Mouse (Mus musculus): ENCODE data around the gene Hoxa9.

Gene Hoxa9

DNA sequence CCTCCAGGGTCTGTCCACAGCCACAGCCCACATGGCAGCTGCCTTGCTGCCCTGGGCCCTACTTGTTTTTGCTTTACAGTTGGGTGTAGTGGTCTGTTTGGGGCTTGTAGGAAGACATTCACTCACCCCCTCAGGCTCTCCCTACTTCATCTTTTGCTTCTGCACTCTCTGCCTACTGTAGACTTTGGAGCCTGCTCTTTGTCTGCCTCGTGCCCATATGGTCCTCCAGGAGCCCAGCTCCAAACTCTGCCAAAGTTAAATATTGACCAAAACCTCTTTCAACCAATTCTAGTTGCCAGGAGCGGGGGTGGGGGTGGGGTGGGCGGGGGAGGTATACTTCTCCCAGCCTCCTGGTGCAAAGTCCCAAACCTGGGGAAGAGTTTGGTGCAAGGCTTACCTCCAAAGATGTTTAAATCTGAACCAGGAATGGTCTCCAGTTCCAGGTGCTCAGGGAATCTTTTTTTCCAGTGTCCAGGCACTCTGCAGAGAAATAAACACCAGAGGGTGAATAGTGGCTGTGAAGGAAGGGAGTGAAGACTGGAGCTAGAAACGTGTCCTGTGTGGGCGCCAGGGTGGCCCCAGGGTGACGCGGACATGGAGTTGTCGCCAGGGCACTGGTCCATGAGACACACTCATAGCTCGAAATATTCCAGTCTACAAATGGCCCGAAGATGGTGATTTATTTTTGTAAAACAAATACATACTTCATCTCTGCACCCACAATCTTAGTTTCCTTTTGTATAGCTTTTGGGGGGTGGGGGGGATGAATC, 47.4 kb downstream of the Hoxa9 start:
- DNase-seq (ENCODE audit: low spot score in 2 of 2) = no peak

DNA sequence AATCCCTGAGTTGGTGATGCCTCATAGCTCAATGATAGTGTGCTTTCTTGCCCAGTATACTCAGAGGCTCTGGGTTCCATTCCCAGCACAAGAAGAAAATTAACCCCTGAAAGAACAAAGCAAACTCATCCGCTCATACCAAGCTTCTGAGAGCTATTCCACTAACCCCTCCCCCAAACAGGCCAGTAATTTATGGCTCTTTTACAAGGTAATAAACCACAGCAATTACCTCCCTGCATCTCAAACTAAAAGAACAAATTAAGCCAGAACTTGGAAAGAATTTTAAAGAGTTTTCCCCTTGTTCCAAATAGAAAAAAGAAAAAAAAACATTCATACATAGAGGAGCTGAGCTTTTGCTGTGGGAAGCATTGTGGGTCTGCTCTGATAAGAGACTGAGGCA, 48.1 kb downstream of the Hoxa9 start:
- no peak for DNase-seq (ENCODE audit: low spot score in 2 of 2)

DNA sequence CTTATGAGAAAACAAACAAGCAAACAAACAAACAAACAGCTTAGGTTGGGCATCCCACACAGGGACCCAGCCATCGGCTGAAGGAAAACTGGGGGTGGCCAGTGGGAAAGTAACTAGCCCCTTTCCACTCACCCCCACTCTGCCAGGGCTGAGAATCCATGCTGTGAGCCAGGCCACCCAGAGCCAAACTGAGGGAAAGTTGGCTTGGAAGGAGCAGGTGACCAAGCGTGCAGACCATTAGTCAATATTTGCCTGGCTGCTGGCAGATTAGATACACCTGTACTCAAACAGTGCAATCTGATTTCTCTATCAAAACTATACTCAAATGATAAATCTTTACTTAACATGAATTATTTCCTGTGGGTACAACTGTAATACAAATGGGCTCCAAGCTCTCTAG, 48.9 kb downstream of the Hoxa9 start:
- DNase-seq (ENCODE audit: low spot score in 2 of 2) = no peak

GRCm38 (mm10) chr6:52180726-52181125, 50.2 kb downstream of the Hoxa9 start:
- no peak for DNase-seq (ENCODE audit: low spot score in 2 of 2)

GRCm38 (mm10) chr6:52180213-52180710, 50.6 kb downstream of the Hoxa9 start:
- DNase-seq (ENCODE audit: low spot score in 2 of 2) = no peak

- no peak for DNase-seq (ENCODE audit: low spot score in 2 of 2)
Observed at GRCm38 (mm10) chr6:52179690-52180089, 51.2 kb downstream of the Hoxa9 start.

GRCm38 (mm10) chr6:52178918-52179665, 51.8 kb downstream of the Hoxa9 start:
- DNase-seq (ENCODE audit: low spot score in 2 of 2) = no peak

DNA sequence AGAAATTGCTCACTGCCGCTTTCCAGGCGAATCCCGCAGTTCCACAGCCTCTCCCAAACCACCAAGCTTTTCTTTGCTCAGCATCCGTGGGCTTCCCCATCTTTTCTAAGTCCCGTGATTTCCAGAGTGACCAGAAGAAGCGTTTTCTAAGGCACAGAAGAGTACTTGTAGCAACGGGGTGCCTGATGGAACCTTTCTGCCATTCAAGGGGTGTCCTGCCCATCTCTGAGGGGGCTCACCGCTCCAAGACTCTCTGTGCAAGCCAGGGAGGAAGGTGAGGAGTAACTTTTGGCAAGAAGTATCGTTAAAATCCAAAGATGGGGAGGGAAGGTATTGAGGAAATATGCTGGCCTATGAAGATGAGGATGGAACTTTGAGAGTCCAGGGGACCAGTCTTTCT, 53.1 kb downstream of the Hoxa9 start:
- no peak for DNase-seq (ENCODE audit: low spot score in 2 of 2)

DNA sequence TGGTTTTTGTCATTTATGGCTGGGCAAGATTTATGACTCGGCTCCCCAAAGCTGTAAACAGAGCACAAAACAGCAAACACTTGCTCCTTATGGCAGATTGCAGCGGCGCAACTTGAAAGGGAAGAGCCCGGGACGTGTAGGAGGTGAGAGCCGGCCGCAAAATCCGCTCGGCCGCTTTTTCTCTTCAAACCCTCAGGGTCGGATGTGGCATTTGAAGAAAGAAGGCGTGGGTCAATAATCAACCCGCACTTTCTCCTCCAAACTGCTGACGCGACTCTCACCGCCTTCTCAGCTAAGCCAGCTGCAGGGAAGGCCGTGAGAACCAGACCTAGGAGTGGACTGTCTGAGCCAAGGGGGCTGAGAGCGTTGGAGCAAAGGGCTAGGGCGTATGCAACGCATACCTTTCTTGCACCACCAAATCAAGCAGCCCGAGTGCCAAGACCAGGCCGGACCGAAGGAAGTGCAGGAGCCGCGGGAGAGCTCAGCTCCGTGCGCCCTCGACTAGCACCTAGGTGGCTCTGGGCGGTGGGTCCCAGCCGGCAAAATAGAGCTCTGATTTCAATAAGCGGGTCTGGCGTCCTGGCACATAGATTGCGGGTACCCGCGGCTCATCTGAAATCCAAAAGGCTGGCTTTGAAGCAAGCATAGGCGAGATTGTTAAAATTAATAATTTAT, 53.7 kb downstream of the Hoxa9 start, which contains the start of gene 5730596B20Rik:
Gene 5730596B20Rik (plus strand): TSS at position 438 of the 675 bp plus-strand sequence.
- no peak for DNase-seq (ENCODE audit: low spot score in 2 of 2)

- no peak for DNase-seq (ENCODE audit: low spot score in 2 of 2)
Observed at GRCm38 (mm10) chr6:52176391-52176790, 54.5 kb downstream of the Hoxa9 start.

- no peak for DNase-seq (ENCODE audit: low spot score in 2 of 2)
Observed at GRCm38 (mm10) chr6:52175864-52176263, 55.0 kb downstream of the Hoxa9 start.

GRCm38 (mm10) chr6:52174968-52175751, 55.7 kb downstream of the Hoxa9 start:
- no peak for DNase-seq (ENCODE audit: low spot score in 2 of 2)

GRCm38 (mm10) chr6:52173648-52174047, 57.2 kb downstream of the Hoxa9 start:
- no peak for DNase-seq (ENCODE audit: low spot score in 2 of 2)

Data from urinary bladder, postnatal 36 days (tissue).